Mouse (Mus musculus): ENCODE results near the gene Trim6. TPM values are rescaled to one million over a fixed set of nuclear protein-coding genes. Genes with fewer than 3 reads are reported as not detected.

Trim6 gene
- total RNA-seq, 2 experiments from 2014 or later = 2.1 to 2.7 TPM

Other genes with a start within 250 kb of the Trim6 start
- not detected for gene Olfr635, start 247.6 kb upstream of the Trim6 start, total RNA-seq (2021)
- gene Olfr638, start 220.0 kb upstream of the Trim6 start, total RNA-seq (2021) = not detected
- gene Olfr639, start 201.5 kb upstream of the Trim6 start, total RNA-seq (2021) = under 1 TPM in 1 of 2 experiments, not detected in 1; 0.08 TPM
- not detected for gene Olfr640, start 193.2 kb upstream of the Trim6 start, total RNA-seq (2021)
- gene Olfr641, start 183.3 kb upstream of the Trim6 start, total RNA-seq (2021) = not detected
- not detected for gene Olfr642, start 166.1 kb upstream of the Trim6 start, total RNA-seq (2021)
- gene 4930516K23Rik, start 157.3 kb upstream of the Trim6 start, total RNA-seq (2021) = not detected
- gene Olfr644, start 146.9 kb upstream of the Trim6 start, total RNA-seq (2021) = not detected
- gene Olfr645, start 133.3 kb upstream of the Trim6 start, total RNA-seq (2021) = not detected
- not detected for gene Olfr646, start 113.9 kb upstream of the Trim6 start, total RNA-seq (2021)
- not detected for gene Ubqln5, start 89.0 kb upstream of the Trim6 start, total RNA-seq (2021)
- not detected for gene Olfr643, start 81.4 kb upstream of the Trim6 start, total RNA-seq (2021)
- gene Ubqln3, start 75.5 kb upstream of the Trim6 start, total RNA-seq (2021) = not detected
- gene Ubqlnl, start 68.2 kb upstream of the Trim6 start, total RNA-seq (2021) = not detected
- gene Olfm5, start 54.0 kb upstream of the Trim6 start, total RNA-seq (2021) = not detected
- under 1 TPM in 1 of 2 experiments, not detected in 1; 0.11 TPM for gene Olfr648, start 35.4 kb upstream of the Trim6 start, total RNA-seq (2021)
- gene Olfr649, start 22.8 kb upstream of the Trim6 start, total RNA-seq (2021) = not detected
- gene Trim34a, start 25.7 kb downstream of the Trim6 start, total RNA-seq (2021) = 10 to 100 TPM; 11.1 to 11.7 TPM
- gene Trim5, start 69.3 kb downstream of the Trim6 start, total RNA-seq (2021) = 1 to 10 TPM; 6.7 to 7.5 TPM
- 10 to 100 TPM; 17.8 to 21.4 TPM for gene Trim12a, start 96.7 kb downstream of the Trim6 start, total RNA-seq (2021)
- 1 to 10 TPM; 1.0 to 1.2 TPM for gene Trim34b, start 110.7 kb downstream of the Trim6 start, total RNA-seq (2021)
- 10 to 100 TPM; 15.6 to 15.9 TPM for gene Trim12c, start 134.6 kb downstream of the Trim6 start, total RNA-seq (2021)
- gene Trim30b, start 151.1 kb downstream of the Trim6 start, total RNA-seq (2021) = not detected
- under 1 TPM; 0.22 to 0.28 TPM for gene Trim30c, start 182.0 kb downstream of the Trim6 start, total RNA-seq (2021)
- 1 to 10 TPM; 4.9 to 6.5 TPM for gene Trim30a, start 246.4 kb downstream of the Trim6 start, total RNA-seq (2021)